Mouse (Mus musculus) lung, postnatal 0 days (tissue): ENCODE measurements at regions not wholly inside any gene's neighbourhood (a gene's known extent, or its start where the extent isn't known, plus 50 kb on each side); places are given as distances from the start of the nearest gene placed in this dataset.

Experiments
- ATAC-seq: fragments of 200-750 bp; cut with Nextera tagmentation; 2 replicates; pipeline ENCODE4 v1.8.0; 2017; ENCODE audit warnings: moderate library complexity
- DNase-seq: peaks from one replicate; pipeline ENCODE4 v3.0.0-alpha.2; 2016; ENCODE audit warnings: low spot score
- H3K27ac ChIP-seq: fragments of 300-500 bp; sonication (generic); 2 replicates; pipeline ENCODE4 v1.5.1; 2014; ENCODE audit warnings: antibody characterized with exemption, mild to moderate bottlenecking, low read length, mixed read lengths
- H3K27me3 ChIP-seq: fragments of 300-500 bp; sonication (generic); replicated peaks from 2 replicates; pipeline ENCODE4 v1.6.1; 2014; ENCODE audit warnings: low read length, mixed read lengths; ENCODE audit not compliant: insufficient read depth
- H3K36me3 ChIP-seq: fragments of 300-500 bp; sonication (generic); 2 replicates; pipeline ENCODE4 v1.6.1; 2014; ENCODE audit warnings: low read length, mixed read lengths; ENCODE audit not compliant: insufficient read depth
- H3K4me1 ChIP-seq: fragments of 300-500 bp; sonication (generic); 2 replicates; pipeline ENCODE4 v1.6.1; 2014; ENCODE audit warnings: antibody characterized with exemption, low read depth, low read length, mixed read lengths; ENCODE audit not compliant: insufficient read depth
- H3K4me2 ChIP-seq: fragments of 300-500 bp; sonication (generic); replicated peaks from 2 replicates; pipeline ENCODE4 v1.6.1; 2014; ENCODE audit warnings: low read depth, mild to moderate bottlenecking, low read length, moderate library complexity, mixed read lengths
- H3K4me3 ChIP-seq: fragments of 300-500 bp; sonication (generic); 2 replicates; pipeline ENCODE4 v1.5.1; 2014; ENCODE audit warnings: low read depth, low read length
- H3K9ac ChIP-seq: fragments of 300-500 bp; sonication (generic); replicated peaks from 2 replicates; pipeline ENCODE4 v1.6.1; 2014; ENCODE audit warnings: low read depth, mild to moderate bottlenecking
- H3K9me3 ChIP-seq: fragments of 300-500 bp; sonication (generic); 2 replicates; pipeline ENCODE4 v1.6.1; 2016; ENCODE audit warnings: low read length, mixed read lengths
- CTCF ChIP-seq: IDR thresholded peaks from 2 replicates; pipeline ENCODE4 v1.5.1; 2016; ENCODE audit warnings: antibody characterized with exemption, mild to moderate bottlenecking
- EP300 ChIP-seq: IDR thresholded peaks from 2 replicates; pipeline ENCODE4 v1.6.1; 2016; ENCODE audit warnings: antibody characterized with exemption, mild to moderate bottlenecking, control low read depth
- WGBS: fragments of 180-500 bp; shearing (Covaris S2); extraction: QIAGEN DNeasy Blood & Tissue Kit; methylation state at CpG from one replicate; pipeline ENCODE4 v1.1.7; 2014; 5-methylcytosine and 5-hydroxymethylcytosine counted together

GRCm38 (mm10) chr5:75847966-75848365, 130.3 kb downstream of the Kdr start:
- Histone ChIP-seq H3K4me1 (no peaks in the 10 kb centered on the region), H3K9ac (no peak overlapping the region), H3K36me3 (no peaks in the 10 kb centered on the region), H3K4me2 (no peak overlapping the region), H3K27ac (no peak overlapping the region), H3K27me3 (no peaks in the 10 kb centered on the region), H3K9me3 (no peaks in the 10 kb centered on the region), H3K4me3 (no peak overlapping the region)
- DNase-seq (no peak), ATAC-seq (no peak)
- no peak for TF ChIP-seq EP300
- no peak for TF ChIP-seq CTCF
- WGBS = 92% methylated on average over 6 of the region's 6 CpGs

DNA sequence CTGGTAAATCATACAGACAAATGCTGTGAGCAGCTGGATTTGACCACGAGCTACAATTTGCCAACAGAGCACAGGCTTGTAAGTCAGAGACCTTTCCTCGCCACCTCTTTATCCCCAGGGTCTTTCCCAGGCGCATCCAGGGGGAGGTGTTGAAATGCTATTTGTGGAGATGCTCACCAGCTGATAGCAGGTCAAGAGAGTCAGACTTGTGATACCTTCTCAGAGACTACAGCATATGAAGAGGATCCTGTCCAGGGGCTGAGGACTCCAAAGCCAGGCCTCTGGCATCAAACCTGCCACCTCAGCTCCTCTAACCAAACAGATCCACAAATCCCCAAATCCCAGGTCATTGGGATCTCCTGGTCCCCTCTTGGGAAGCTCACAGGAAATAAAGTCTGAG, 130.9 kb downstream of the Kdr start:
- Histone ChIP-seq H3K9me3 (no peaks in the 10 kb centered on the region), H3K36me3 (no peaks in the 10 kb centered on the region), H3K4me2 (no peak overlapping the region), H3K9ac (no peak overlapping the region), H3K4me1 (no peaks in the 10 kb centered on the region), H3K27me3 (no peaks in the 10 kb centered on the region), H3K4me3 (no peak overlapping the region), H3K27ac (no peak overlapping the region)
- ATAC-seq (no peak), DNase-seq (no peak)
- 73% methylated on average over 3 of the region's 3 CpGs for WGBS
- TF ChIP-seq CTCF (no peak), EP300 (no peak)

- WGBS = 78% methylated on average over 3 of the region's 3 CpGs
- H3K4me3 ChIP-seq = no peak overlapping the region
- DNase-seq (no peak), ATAC-seq (no peak)
- H3K36me3 ChIP-seq = no peaks in the 10 kb centered on the region
- H3K27me3 ChIP-seq = no peaks in the 10 kb centered on the region
- no peak overlapping the region for H3K9ac ChIP-seq
- no peak for TF ChIP-seq CTCF
- no peak for TF ChIP-seq EP300
- H3K9me3 ChIP-seq = no peaks in the 10 kb centered on the region
- no peak overlapping the region for H3K4me2 ChIP-seq
- no peak overlapping the region for H3K27ac ChIP-seq
- H3K4me1 ChIP-seq = no peaks in the 10 kb centered on the region
Observed at GRCm38 (mm10) chr5:75846016-75846415, 132.2 kb downstream of the Kdr start.

DNA sequence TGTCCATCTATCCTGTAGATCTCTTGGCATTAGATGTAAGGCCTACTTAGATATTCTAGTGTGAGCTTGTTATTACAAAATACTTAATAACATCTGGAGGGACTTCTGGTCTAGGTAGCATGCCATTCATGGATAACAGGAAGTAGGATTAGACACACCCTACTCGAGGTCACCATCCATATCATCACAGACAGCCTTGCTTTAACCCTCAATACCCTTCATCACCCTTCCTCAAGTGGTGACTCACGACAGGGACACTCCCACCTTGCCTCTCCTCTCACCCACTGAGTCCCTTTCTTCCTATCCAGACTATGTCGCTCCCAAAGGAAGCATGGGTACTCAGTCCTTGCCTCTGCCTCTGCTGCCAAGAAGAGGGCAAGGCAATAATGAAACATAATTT, 134.5 kb downstream of the Kdr start:
- no peak for ATAC-seq
- WGBS = 62% methylated on average over 3 of the region's 3 CpGs
- Histone ChIP-seq H3K4me3 (no peak overlapping the region), H3K9ac (no peak overlapping the region), H3K4me2 (no peak overlapping the region), H3K27me3 (no peaks in the 10 kb centered on the region), H3K4me1 (no peaks in the 10 kb centered on the region), H3K27ac (no peak overlapping the region), H3K36me3 (no peaks in the 10 kb centered on the region), H3K9me3 (no peaks in the 10 kb centered on the region)
- TF ChIP-seq CTCF (no peak), EP300 (no peak)
- no peak for DNase-seq

DNA sequence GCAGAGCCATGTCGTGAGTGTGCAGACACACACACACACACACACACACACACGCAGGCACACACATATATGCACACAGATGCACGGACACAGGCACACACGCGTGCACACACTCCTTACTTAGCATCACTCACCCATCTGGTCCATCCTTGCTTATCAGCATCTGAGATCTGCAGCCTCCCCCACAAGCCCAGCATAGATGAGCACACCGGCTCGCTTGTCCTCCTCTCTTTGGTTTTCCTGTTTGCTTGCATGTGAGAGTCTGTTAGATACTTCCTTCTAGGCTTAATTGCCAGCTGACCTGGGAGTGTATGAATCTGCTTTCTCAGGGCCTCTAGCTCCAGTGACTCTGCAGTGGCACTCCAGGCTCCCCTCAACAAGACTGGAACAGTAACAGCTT, 137.8 kb downstream of the Kdr start:
- Histone ChIP-seq H3K9ac (no peak overlapping the region), H3K9me3 (no peaks in the 10 kb centered on the region), H3K4me3 (no peak overlapping the region), H3K36me3 (no peaks in the 10 kb centered on the region), H3K27me3 (no peaks in the 10 kb centered on the region), H3K4me1 (0 out of 2 replicates have a peak, but pooled peaks cover under 1% of the 10 kb centered on the region), H3K27ac (no peak overlapping the region), H3K4me2 (no peak overlapping the region)
- TF ChIP-seq CTCF (no peak), EP300 (no peak)
- 61% methylated on average over 7 of the region's 7 CpGs for WGBS
- DNase-seq (no peak), ATAC-seq (no peak)

DNA sequence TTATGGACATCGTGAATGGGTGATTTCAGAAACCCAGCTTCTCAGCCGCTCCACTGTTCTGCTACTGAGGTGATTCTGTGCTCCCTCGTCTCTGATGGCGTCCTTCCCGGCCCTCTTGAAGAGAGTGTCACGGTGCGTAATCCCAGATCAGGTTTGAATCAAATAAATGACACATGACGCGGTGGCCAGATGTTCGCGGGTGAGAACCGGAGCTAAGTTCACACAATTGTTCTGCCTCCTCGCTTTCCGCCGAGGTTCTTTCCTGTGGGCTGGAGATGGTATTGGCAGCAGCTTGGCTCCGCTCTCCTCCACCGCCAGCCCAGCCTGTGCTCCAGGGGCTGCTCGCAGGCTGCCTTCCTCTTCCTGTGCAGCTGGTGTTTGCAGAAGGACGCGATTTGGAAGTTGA, 142.7 kb downstream of the Kdr start:
- H3K4me1 ChIP-seq = peaks cover 5% of the 10 kb centered on the region; the same call in 1 of the 2 replicates
- H3K4me3 ChIP-seq = peak overlapping the region; percentile 20
- peak overlapping the region; percentile 71 for H3K27ac ChIP-seq
- peak overlapping the region; percentile 49 for H3K4me2 ChIP-seq
- H3K9me3 ChIP-seq = no peaks in the 10 kb centered on the region
- DNase-seq = peak; percentile 76
- ATAC-seq = peak; percentile 89
- no peak overlapping the region for H3K9ac ChIP-seq
- TF ChIP-seq CTCF (no peak), EP300 (peak; percentile 53; the same call in 1 of the 2 replicates)
- WGBS = 22% methylated on average over 20 of the region's 20 CpGs
- no peaks in the 10 kb centered on the region for H3K36me3 ChIP-seq
- H3K27me3 ChIP-seq = no peaks in the 10 kb centered on the region
